Mouse (Mus musculus) right cerebral cortex, postnatal 25 days (tissue): ENCODE measurements around the gene Cyth2.

Source experiments
- DNase-seq: peaks from one replicate; pipeline ENCODE4 v3.0.0; 2022

The Cyth2 gene

DNA sequence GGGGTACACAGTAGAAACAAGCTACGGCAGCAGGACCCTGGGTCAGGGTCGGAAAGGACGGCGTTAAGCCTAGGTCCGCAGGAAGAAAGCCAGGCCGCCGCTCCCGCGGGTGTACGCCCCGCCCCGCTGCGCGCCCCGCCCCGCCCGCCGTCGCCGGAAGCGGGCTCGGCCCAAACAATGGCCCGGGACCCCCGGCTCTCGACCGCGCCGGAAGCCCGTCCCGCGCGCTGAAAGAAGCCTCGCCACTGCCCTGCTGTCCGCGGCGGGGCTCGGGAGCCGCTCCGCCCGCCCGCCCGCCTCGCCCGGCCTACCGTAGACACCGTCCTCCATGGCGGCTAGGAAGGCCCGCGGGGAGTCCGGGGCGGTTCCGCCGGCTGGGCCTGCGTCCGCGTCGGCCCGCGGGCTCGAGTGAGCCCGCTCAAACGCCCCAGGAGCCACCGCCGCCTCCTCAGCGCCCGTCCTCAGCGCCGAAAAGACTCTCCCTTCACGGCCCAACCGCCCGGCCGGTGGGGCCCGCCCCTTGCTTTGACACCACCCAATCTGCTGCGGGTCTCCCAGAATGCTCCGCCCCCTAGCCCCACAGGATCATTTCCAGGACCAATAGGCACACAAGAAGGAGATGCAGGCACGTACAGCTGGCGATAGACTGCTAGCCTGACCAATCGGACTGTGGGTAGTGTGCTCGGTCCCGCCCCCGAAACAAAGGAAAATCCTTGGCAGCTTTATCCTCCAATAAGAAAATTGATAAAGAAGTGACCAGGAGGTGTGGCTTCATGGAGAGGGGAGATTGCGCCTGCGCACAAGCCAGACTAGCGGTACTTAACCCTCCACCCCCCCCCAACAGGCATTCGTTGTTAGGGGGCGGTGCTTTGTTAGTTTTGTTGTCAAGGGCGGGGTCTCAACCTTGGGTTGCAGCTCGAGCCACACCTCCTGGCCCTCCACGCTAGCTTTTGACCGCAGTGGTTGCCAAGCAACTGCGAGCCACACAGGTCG is at the start of gene Cyth2:
Gene Cyth2 (minus strand): TSS at position 795 of the 993 bp plus-strand sequence.
- peak; percentile 97 for DNase-seq

DNA sequence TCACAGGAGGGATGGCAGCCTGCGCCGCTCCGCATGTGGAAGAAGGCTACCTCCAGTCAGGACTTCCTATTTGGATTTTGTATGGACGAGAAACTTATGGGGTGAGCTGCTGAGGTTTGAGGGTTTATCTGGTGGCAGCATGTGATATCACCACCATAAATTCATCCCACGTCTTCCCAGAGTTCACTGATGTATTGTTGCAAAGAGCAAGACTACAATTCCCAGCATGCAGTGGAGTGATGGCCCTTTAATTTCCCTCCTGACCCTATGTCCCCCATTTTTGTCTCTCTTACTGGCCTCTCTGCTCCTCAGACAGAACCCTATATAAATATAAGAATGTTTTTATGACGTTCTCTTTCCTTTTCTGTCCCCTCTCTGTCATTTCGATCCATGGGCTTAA is 48.4 kb upstream of the Cyth2 start:
- DNase-seq = no peak

DNA sequence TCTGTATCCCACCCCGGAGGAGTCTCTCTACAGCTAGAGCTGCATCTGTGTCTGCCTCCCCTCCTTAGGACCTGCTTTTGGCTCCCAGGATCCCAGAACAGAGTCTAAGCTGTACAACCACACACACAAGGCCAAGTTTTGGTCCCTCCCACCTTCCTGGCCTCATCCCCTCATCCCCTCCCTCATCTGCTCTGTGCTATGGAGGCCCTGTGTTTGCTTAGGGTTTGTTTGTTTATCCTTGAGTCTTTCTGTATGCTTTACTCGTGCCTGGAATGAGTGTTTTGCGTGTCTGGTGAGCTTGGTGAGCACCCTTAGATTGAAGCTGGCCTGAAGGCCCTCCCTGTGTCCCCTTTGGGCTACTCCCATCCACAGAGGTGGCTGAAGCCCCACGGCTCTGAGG is 44.6 kb upstream of the Cyth2 start:
- no peak for DNase-seq

DNA sequence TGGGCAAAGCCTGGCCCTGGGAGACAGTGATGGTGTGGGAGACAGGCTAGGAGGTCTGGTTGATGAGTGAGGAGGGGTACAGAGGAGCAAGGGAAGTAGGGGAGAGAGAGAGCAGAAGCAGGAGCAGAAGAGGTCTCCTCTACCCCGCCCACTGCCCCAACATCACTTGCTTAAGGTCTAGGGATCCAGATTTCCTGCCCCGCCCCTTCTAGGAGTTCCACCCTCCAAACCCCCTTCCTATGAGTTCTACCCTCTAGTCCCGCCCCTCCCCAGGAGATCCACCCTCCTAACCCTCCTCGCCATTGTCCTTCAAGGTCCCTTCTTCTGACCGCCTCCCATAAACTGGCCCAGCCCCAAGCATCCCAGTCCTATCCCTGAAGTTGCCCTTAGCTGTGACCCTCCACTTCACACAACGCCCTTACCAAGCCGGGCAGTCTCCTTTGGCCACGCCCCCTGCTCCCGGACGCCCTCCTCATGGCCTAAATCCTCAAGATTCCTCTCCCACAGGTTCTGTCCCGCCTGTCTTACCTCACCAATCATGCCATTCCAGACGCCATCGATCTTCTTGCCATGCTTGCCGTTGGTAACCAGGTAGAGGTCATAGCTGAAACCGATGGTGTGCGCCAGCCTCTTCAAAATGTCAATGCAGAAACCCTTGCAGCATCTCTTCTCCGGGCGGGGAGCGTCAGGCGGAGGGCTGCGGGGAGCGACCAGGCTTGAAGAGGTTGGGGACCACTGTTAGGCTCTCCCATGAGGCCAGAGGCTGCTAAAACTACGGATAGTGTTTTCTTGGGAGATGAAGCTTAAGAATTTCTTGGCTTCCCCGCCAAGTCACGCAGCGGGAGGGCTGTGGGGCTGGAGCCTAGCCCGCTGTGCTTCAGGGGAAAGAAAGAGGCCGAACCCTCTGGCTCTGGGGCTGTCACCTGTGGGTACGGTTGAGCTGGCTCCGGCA is 42.8 kb upstream of the Cyth2 start:
- no peak for DNase-seq

DNA sequence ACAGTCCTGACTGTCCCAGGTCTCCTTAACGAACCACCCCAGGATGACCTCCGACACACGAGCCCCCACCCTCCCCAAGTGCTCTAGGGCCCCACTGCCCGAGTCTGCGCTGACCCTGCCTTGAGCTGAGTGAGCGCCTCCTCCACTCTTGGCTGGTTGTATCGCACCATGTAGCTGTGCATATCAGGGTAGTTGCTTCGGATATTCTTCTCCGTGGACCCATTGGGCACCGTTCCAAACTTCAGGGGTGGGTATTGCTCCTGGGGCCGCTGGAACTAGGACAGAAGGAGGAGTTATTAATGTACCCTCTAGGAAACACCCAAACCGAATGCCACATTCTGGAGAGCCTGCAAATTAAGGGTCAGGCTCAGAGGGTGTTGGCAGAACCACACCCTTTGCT is 38.7 kb upstream of the Cyth2 start:
- no peak for DNase-seq

DNA sequence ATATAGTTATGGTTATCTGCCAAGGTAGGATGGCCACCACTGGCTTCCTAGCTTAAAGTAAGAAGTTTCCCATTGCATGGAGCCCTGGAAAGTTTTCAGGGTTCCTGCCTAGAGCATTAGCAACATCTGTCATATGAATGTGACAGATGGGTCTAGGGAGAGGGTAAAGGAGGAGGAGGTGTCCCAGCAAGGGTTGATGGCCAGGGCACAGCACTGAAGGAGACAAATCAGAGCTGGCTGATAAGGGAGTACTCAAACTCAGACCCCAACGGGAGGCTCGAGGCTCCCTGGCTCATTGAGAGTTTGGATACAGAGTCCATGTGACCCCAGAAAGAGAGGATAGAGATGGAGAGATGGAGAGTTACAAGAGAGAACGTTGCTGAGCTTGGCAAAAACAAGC is 36.3 kb upstream of the Cyth2 start:
- DNase-seq = no peak

DNA sequence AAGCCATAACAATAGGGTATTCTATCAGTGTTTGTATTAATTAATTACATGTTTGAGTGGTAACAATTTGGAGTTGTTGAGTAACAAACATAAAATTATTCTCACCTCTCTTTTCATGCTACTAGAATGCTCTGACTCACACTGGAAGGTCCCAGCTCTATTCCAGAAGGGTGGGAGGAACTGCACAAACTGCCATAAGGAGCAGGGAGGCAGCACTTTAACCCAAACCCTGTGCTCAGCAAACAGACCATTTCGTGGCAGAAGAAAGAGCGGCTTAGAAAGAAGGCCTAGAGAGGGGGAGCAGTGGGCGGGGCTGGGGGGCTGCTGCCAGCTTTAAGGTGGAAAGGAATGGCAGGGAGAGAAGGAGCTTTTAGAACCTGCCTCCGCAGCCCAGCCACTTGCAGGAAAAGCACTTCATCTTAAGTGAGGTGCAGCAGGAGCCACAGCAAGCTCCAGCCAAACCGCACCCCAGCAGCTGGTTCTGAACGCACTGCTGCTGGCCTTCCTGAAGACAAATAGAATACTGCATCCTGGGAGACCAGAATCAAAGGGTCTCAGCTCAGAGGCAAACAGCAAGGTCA is 34.2 kb upstream of the Cyth2 start:
- no peak for DNase-seq

DNA sequence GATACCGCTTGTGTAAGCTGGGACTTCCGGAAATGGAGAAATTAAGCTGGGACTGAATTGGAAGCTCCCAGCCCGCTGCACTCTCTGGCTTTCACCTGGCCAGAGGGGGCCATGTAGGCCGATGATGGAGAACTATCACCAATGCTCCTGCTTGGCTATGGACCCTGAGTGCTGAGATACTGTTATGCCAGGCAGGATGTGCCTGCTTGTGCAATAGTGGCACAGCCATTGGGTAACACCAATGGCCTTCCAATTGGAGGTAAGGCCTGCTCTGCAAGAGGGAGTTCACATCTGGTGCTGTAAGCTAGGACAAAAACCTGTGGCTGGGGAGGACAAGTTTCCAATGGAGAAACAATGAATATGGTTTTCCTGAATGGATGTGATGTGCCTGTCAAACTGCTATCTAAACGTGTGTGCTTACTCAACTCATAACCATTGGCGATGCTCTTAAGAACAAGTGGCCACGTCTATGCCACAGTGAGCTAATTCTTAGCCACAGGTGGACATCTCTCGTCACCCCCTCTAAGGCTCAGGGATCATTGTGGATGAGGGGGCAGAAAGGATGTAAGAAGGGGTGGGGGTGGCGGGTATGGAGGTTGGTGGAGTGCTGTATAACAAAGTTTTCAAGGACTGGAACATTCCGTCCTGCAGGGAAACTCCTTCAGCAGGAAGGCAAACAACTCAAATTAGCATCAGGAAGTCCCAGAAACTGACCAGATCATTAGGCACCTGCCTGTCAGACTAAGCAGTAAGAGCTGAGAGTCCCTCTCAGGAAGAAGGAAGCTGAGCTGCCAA is 28.8 kb upstream of the Cyth2 start:
- DNase-seq = no peak

DNA sequence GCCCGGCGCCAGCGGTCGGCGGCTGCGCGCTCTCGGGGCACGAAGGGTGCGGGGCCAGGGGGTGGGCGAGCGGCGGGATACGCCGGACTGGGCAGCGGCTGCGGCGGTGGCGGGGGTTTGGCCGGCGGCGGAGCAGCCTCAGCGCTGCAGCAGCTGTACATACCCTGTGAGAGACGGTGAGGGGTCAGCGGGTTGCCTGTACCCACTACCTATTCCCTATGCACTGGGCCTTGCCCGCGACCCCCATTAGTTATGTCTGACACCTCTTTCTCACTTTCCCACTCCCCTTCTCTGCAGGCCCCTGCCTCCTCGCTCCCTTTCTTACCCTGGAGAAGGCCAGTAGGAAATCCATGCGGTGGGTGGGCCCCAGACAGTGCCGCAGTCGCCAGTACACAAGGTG is 19.5 kb upstream of the Cyth2 start:
- DNase-seq = no peak

DNA sequence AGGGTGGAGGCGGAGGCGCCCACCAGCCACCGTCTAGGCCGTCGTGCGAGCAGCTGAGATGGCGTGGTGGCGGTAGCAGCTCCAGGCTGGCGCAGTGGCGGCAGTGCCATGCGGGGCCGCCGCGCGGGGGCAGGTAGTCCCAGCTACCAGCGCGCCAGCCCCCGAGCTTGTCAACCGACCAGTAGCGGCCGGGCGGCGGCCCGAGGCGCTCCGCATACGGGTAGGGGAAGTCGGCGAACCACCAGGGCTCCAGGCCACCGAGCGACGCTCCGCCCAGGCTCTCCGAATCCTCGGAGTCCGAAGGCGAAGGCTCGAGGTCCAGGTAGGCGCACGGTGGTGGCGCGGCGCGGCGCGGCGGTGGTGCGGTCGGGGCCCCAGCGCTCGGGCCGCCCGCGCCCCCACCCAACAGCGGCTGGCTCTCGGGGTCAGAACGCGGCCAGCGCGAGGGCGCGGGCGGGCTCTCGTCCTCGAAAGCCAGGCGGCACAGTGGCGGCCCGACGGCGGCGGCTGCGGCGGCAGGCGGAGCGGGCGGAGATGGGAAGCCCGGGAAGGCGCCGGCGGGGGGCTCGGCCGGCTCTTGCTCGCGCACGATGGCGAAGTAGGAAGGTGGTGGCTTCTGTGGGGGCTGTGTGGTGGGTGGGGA is 18.9 kb upstream of the Cyth2 start:
- DNase-seq = peak; percentile 50

DNA sequence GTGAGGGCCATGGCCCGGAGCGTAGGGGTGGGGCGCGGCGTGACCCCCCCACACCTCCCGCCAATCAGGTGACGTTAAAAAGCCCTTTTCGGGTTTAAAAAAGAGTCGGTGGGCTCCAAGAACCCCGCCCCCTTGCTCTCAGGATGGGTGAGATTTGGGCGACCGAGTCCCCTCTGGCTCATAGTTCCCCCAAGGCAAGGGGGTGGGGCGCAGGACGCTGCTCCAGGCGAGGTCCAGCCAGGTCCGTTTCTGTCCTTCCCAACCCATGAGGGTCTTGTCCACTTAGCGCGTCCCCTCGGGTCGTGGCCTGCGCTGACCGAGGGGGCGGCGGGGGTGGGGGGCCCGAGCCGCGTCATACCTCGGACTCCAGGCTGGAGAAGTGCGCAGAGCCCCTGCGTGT is 18.0 kb upstream of the Cyth2 start:
- no peak for DNase-seq

DNA sequence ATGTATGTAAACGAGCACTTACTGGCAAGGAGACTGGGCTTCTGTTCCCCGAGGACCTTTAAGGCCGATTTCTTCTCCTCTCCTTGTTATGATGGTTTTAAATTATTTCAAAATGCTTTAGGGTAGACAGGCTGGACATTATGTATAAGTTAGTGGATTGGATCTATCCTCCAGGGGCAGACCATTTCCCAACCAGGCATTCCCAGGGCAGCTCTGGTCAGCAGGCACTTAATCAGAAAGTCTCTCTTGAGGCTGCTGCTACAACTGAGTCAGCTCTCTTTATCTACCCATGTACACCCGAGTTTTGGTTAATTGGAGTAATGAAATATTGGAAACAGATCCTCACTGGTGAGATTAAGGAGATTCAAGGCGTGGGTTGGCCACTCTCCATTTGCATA is 16.7 kb upstream of the Cyth2 start:
- no peak for DNase-seq

DNA sequence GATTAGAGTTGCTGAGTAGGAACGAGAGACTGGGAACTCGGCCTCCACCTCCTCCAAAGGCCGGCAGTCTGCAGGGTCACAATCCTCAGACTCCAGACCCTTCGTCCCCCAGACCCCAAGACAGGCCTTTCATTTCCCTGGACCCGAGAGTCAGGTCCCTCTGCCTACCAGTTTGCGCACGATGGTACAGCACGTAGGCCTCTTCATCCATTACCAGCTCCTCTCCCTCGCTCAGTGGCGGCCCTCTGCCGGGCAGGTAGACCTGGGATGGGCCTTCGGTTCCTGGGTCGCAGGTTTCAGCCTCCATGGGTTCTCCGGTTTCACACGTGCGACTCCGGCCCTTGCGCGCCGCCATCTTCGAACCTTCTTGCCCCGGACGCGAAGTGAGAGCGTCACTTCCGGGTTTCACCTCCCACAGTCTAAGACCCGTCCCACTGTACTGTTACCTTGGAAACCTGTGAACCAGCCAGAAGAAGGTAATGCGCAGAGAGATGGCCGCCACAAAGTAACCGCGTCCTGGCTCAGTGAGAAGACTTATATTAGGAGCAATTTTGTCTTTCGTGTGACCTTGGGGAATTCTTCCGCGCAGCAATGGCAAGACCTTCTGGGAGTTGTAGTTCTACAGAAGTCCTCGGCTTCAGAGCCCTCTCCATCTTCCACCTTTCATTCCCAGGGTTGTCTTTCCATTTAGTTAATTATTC is 16.2 kb upstream of the Cyth2 start, which contains the start of gene Grwd1:
Gene Grwd1 (minus strand): TSS at position 518 of the 701 bp plus-strand sequence.
- DNase-seq = peak; percentile 87

DNA sequence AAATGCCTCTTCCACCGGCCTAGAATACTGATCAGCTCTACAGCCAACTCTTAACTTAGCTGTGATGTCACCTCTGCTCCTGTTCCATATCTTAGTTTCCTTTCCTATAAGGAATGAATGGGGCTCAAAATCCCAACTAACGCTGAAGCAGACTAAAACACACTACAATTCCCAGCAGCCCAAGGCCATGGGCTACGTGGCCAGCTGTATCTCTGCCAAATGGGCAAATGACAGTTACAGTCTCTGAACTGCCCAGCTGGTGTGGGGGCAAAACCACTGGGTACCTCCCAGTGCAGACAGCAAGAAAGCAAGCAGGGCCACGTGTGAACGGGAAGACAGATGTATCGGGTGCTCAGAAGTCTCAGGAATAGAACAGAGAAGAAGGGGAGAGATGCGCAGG is 12.2 kb upstream of the Cyth2 start:
- no peak for DNase-seq

DNA sequence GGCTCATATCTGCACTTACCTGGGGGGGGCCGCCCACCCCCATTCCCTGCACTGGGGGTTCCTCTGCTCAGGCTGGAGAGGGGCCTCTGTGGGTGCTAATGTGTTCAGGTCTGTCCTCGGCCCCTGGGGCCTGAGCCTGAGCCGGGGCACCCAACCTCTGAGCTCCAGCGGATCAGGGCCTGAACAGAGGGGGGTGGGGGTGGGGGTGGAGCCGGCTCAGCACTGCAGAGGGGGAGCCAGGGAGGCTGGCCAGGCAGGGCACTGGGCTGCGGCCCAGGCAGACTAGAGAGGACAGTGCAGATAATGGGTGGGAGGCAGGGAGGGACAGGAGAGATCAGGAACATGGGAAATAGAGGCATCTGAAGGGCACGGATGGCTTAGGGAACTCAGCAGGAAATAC is 10.2 kb upstream of the Cyth2 start, which contains the start of gene Kcnj14:
Gene Kcnj14 (minus strand): TSS at position 185 of the 400 bp plus-strand sequence.
- DNase-seq = no peak

DNA sequence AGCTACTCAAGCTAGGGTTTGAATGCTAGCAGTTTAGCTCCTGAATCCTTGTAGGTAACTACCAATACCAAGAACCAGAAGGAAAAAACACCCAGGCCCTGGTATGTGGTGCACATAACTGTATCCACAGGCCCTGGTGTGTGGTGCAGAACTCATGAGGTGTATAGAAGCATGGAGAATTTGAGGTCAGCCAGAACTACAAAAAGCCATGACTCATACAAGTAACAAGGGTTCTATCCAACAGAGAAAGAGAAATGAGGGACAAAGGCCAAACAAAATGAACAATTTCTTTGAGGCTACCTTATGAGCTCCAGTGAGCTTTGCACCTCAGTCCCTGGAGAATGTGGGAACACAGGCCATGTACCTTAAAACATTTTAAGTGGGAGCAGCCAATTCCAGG is 6.5 kb upstream of the Cyth2 start:
- no peak for DNase-seq

DNA sequence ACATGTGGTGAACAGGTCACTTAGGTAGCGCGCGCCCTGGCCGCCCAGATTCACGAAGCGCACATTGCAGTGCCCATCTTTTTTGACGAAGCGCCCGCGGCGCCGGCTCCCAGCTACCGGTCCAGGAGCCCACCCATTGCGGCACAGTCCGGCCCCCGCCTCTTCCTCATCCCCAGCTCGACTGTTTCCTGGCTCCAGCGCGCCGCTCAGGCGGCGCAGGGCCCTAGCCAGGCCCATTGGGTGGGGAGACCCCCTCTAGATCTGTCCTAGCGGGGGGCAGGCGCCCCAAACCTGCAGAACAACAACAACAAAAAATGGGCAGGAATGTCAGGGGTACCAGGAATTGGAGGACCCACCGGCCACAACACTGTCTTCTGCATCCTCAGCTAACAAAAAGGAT is 5.5 kb upstream of the Cyth2 start:
- no peak for DNase-seq

DNA sequence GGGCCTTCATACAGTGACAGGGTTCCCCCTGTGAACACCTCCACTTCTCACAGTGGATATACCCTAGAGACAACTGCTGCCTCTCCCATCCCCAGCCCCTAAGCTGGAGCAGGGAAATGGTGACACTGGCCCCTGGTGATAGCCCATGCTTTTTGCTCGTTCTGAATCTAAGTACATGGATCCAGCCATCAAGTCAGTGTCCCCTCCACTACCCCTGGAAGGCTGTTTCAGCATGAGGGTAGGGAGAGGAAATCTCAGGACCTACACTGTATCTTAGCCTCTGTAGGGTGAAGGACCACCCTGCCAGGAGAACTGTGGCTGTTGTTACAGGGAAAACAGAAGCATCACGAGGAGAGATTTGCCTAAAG is 1.6 kb upstream of the Cyth2 start:
- no peak for DNase-seq

DNA sequence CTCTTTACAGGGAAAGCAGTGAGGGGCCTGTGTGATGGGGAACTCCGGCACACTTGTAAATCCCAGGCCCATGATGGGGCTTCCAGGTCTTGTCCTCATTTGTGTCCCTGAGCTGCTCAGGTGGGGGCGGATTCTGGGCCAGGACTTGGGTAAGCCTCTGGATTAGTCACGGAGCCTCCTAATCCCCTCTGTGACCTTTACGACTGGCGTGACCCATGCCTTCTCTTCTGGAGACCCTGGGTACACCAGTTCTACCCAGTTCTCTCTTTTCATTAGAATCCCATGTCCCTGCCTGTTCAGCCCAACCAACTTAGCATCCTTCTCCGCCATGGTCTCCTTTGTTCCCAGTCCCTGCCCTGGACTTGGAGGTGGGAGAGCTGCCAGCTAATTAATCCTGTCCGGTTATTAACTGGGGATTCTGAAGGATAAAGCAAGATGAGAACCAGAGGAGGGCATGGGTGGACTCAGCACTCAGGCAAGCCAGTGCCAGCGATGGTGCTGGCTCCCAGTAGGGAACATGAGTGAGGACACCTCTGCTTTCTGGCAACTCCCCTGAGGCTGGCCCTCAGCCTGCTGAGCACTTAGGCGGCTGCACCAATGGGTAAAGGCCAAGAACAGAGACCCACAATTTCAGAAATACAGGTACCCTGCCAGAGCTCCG is 1.1 kb upstream of the Cyth2 start:
- no peak for DNase-seq

DNA sequence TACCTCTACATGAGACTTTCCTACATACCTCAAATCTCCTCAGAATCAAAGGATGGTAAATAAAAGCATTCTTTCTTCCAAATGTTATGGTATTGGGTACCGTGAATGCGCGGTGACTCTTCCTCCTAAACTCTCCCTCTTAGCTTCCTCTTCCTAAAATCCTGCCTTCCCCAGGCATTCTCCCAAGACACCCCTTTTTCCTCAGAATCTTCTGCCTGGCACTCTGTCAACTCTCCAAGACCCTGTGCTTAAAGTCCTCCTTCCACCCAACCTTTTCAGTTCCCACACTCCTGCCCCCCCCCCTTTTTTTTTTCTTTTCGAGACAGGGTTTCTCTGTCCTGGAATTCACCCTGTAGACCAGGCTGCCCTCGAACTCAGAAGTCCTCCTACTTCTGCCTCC is 460 bp upstream of the Cyth2 start:
- no peak for DNase-seq

DNA sequence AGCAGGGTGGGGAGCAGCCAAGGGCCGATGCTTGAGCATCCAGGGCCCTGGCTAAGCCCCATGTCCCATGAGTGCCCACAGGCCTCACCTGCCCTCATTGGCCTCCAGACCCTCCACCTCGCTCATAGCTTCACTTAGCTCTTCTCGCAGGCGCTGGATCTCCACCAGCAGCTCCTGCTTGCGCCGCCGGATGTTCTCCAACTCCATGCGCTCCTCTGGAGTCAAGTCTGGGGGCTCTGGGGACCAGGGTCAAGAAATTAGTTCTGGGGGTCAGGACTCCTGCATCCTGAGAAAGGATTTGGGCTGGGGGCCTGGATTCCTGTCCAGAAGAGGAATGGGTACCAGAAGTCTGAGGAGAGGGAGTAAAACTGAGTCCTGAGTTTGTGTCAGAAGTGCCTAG is 1.5 kb downstream of the Cyth2 start:
- no peak for DNase-seq
